Mouse (Mus musculus): ENCODE measurements at regions not wholly inside any gene's neighbourhood (a gene's known extent, or its start where the extent isn't known, plus 50 kb on each side); places are given as distances from the start of the nearest gene placed in this dataset.

DNA sequence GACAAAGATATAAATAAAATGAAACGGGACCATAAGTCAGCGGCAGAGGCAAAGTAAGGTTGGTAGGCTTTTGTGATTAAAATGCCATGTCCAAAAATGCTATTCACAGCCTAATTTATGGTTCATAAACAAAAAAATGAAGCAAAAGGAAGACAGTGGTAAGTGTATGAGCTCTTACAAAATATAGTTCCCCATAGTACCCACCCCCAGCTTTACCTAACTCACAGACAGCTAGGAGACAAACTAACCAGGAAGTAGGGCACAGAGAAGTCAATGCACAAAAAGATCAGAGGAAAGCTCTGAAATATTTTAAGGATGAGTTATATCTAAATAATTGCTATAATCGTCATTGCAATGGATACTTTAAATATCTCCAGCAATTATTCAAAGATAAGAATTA is 249.9 kb downstream of the Mex3b start:
- TF ChIP-seq CTCF (conservative IDR thresholded peaks at IDR 0.05; ENCODE audit: insufficient read depth, insufficient read length, low read depth, low read length) (no peak), POLR2A (IDR thresholded peaks at IDR 0.05; ENCODE audit: low read depth, low read length) (no peak)
